Mouse (Mus musculus) embryonic fibroblast, embryonic 13.5 days (primary cell): ENCODE data around the gene Rnf150.

ENCODE experiments used
- CTCF ChIP-seq: IDR thresholded peaks from 2 replicates; pipeline ENCODE4 v1.5.1; 2011; ENCODE audit warnings: mild to moderate bottlenecking, control low read depth, low read length, moderate library complexity, borderline replicate concordance; ENCODE audit not compliant: insufficient read depth
- POLR2A ChIP-seq: IDR thresholded peaks from 2 replicates; pipeline ENCODE4 v1.6.1; 2011; ENCODE audit warnings: low read depth, mild to moderate bottlenecking, control low read depth, low read length, moderate library complexity

- no peak for TF ChIP-seq CTCF
- TF ChIP-seq POLR2A: no peak
These were observed 54.6 kb downstream of the Rnf150 start for GRCm38 (mm10) chr8:82917540-82918316.
